ENCODE assay signal across 9 mouse cellular contexts in the genomic region with DNA sequence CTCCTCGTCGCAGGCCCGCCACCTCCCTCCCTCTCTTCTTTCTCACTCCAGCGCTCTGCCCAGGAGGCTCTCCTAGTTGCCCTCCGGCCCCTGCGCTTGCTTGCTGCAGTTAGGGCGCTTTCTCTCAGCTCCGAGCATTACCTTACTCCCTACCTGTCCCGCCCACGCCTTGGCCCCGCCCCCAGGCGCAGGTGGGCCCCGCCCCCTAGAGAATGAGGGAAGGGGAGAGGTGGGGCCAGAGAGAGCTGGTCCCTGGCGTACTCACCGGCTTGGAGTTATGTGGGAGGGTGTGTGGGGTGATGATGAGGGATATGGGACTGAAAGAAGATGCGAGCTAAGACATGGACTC. TPM values are rescaled to one million over a fixed set of nuclear protein-coding genes. Genes with fewer than 3 reads are reported as not detected.
A peak's percentile ranks its signal among the peaks of the same experiment; 100 is the strongest.
DNase-seq lines count a peak whose midpoint lies in the region; ATAC-seq and TF ChIP-seq lines count a peak whose summit lies in the region.
"Had no signal": no experiment of that assay in that cellular context is flagged by ENCODE, and none has a peak within 500 bp of the region (broad histone marks: within the 10 kb centered on the region; RNA-seq: fewer than 3 reads in every experiment).

No protein-coding gene starts in this region.

- no peaks in the 10 kb centered on the region for H3K27me3 ChIP-seq in ES-Bruce4 (ENCODE audit: control insufficient read depth, insufficient read depth, low read length, poor library complexity, severe bottlenecking)
- peaks cover 53% of the 10 kb centered on the region for H3K27me3 ChIP-seq in forebrain, embryonic 10.5 days (ENCODE audit: poor library complexity, severe bottlenecking)
- H3K27me3 ChIP-seq in liver, embryonic 16.5 days (ENCODE audit: control insufficient read depth, insufficient read depth, low read depth, low read length), result peaks cover 45% of the 10 kb centered on the region

- intact Hi-C loops in gastrocnemius, adult 2 months (cut with DNase I), result no loop called here

- peak overlapping the region; percentile 96 for H3K9ac ChIP-seq in ES-Bruce4 (ENCODE audit: low read depth, poor library complexity, severe bottlenecking)
- no peak overlapping the region for H3K9ac ChIP-seq in liver, embryonic 16.5 days (ENCODE audit: low read depth, low read length)

- TF ChIP-seq POLR2A in ES-Bruce4 (IDR thresholded peaks at IDR 0.05; ENCODE audit: insufficient read depth, low read length), result peak; percentile 63

- peak overlapping the region; percentile 71 for H3K4me2 ChIP-seq in liver, embryonic 16.5 days (ENCODE audit: low read depth, low read length)

- 2% methylated on average over 16 of the region's 16 CpGs for WGBS in forebrain, embryonic 10.5 days
- whole genome bisulfite sequencing in liver, embryonic 16.5 days (ENCODE audit: insufficient replicate concordance), result 2% methylated on average over 15 of the region's 16 CpGs

- no peak overlapping the region; the same call in 1 of the 2 replicates for H3K27ac ChIP-seq in gastrocnemius, adult 2 months
- peak overlapping the region; percentile 52 for H3K27ac ChIP-seq in ES-Bruce4 (ENCODE audit: insufficient read depth, low read length)
- H3K27ac ChIP-seq in forebrain, embryonic 10.5 days, result peak overlapping the region; percentile 79; the same call in 1 of the 2 replicates
- no peak overlapping the region for H3K27ac ChIP-seq in liver, embryonic 16.5 days (ENCODE audit: low read length)

- no peak for ATAC-seq in liver, embryonic 16.5 days (ENCODE audit: low read depth)

- no peaks in the 10 kb centered on the region for H3K4me1 ChIP-seq in ES-Bruce4 (ENCODE audit: control insufficient read depth, insufficient read depth, low read length)
- H3K4me1 ChIP-seq in forebrain, embryonic 10.5 days, result peaks cover 14% of the 10 kb centered on the region
- peaks cover 4% of the 10 kb centered on the region for H3K4me1 ChIP-seq in liver, embryonic 16.5 days (ENCODE audit: control insufficient read depth, low read depth, low read length)

- H3K36me3 ChIP-seq in ES-Bruce4 (ENCODE audit: control insufficient read depth, insufficient read depth, low read length, poor library complexity, severe bottlenecking), result no peaks in the 10 kb centered on the region
- no peaks in the 10 kb centered on the region for H3K36me3 ChIP-seq in forebrain, embryonic 10.5 days (replicated peaks)
- H3K36me3 ChIP-seq in liver, embryonic 16.5 days (ENCODE audit: control insufficient read depth, insufficient read depth), result no peaks in the 10 kb centered on the region

- TF ChIP-seq EP300 in ES-Bruce4 (IDR thresholded peaks at IDR 0.05; ENCODE audit: insufficient read depth, low read depth, low read length), result 0 out of 2 replicates have a peak, but pooled peaks have one; percentile 24

- no peak for DNase-seq in gastrocnemius, adult 2 months
- no peak for DNase-seq in gastrocnemius, adult 18-20 months (ENCODE audit: low spot score)
- no peak for DNase-seq in forebrain, embryonic 10.5 days (ENCODE audit: extremely low spot score, low spot score)
- peak; percentile 88 to 90 for DNase-seq in kidney, adult 8-10 months
- DNase-seq in right cerebral cortex, postnatal 14 days, result peak; percentile 19
- no peak for DNase-seq in c-Kit-positive CD71-positive TER-119-positive erythroid progenitor cells, embryonic 14.5 days (ENCODE audit: low spot score)

- peak overlapping the region; percentile 81 for H3K4me3 ChIP-seq in gastrocnemius, adult 2 months
- peak overlapping the region; percentile 64 for H3K4me3 ChIP-seq in ES-Bruce4 (ENCODE audit: low read depth, low read length)
- H3K4me3 ChIP-seq in forebrain, embryonic 10.5 days, result peak overlapping the region; percentile 81
- peak overlapping the region; percentile 53 for H3K4me3 ChIP-seq in liver, embryonic 16.5 days (ENCODE audit: low read depth, low read length)

- H3K9me3 ChIP-seq in ES-Bruce4 (replicated peaks; ENCODE audit: control insufficient read depth, insufficient read depth, low read length, poor library complexity, severe bottlenecking), result no peaks in the 10 kb centered on the region
- H3K9me3 ChIP-seq in forebrain, embryonic 10.5 days, result no peaks in the 10 kb centered on the region
- H3K9me3 ChIP-seq in liver, embryonic 16.5 days (replicated peaks; ENCODE audit: control insufficient read depth, low read length), result no peaks in the 10 kb centered on the region

- TF ChIP-seq CTCF in gastrocnemius, adult 2 months (IDR thresholded peaks at IDR 0.05), result no peak
- no peak for TF ChIP-seq CTCF in ES-Bruce4 (IDR thresholded peaks at IDR 0.05; ENCODE audit: low read depth, low read length)

RNA-seq across cellular contexts. Expression of gene B4galnt3, which starts 0.4 kb away (rescaled TPM):
- total RNA-seq in gastrocnemius, adult 2 months (2021), result under 1 TPM; 0.78 to 0.89 TPM
- total RNA-seq in gastrocnemius, adult 18-20 months (2021), result 1 to 10 TPM in 1 of 2 experiments, under 1 TPM in 1; 0.98 to 1.1 TPM
- 15.7 and 18.6 TPM in 2 replicates for polyA plus RNA-seq in ES-Bruce4 (2011; ENCODE audit: insufficient read depth, insufficient read length, low read depth, missing spikeins)
- 0.25 and 0.36 TPM in 2 replicates for polyA plus RNA-seq in forebrain, embryonic 10.5 days (2016; fragmentation: Nextera tagmentation; extraction: Ambion mirVana)
- 0.08 and 0.14 TPM in 2 replicates for polyA plus RNA-seq in liver, embryonic 16.5 days (2015; fragmentation: Nextera tagmentation; extraction: Ambion mirVana)

RNA-seq across cellular contexts. Expression of gene D330020A13Rik, which starts 0.6 kb away (rescaled TPM):
- not detected for total RNA-seq in gastrocnemius, adult 2 months (2021)
- total RNA-seq in gastrocnemius, adult 18-20 months (2021), result not detected
- polyA plus RNA-seq in ES-Bruce4 (2011; ENCODE audit: insufficient read depth, insufficient read length, low read depth, missing spikeins), result not detected in 2 replicates
- polyA plus RNA-seq in forebrain, embryonic 10.5 days (2016; fragmentation: Nextera tagmentation; extraction: Ambion mirVana), result not detected in 2 replicates
- not detected in 2 replicates for polyA plus RNA-seq in liver, embryonic 16.5 days (2015; fragmentation: Nextera tagmentation; extraction: Ambion mirVana)
- total RNA-seq: layer of hippocampus, postnatal 14 days had no signal

Comparison
In these comparisons a context has a peak if more than half of its experiments do, and no peak if none do; other contexts are left out.
1. DNase-seq: peak in kidney, adult 8-10 months (2 of 2) and right cerebral cortex, postnatal 14 days (single experiment); none in gastrocnemius, adult 2 months (single experiment), gastrocnemius, adult 18-20 months (single experiment), forebrain, embryonic 10.5 days (single experiment) and c-Kit-positive CD71-positive TER-119-positive erythroid progenitor cells, embryonic 14.5 days (single experiment).
2. H3K27ac ChIP-seq: peak in ES-Bruce4 (single experiment) and forebrain, embryonic 10.5 days (single experiment); none in gastrocnemius, adult 2 months (single experiment) and liver, embryonic 16.5 days (single experiment).
3. RNA of gene B4galnt3, which starts 0.4 kb away (polyA plus RNA-seq): 15.7 to 18.6 TPM in ES-Bruce4; 0.25 to 0.36 TPM in forebrain, embryonic 10.5 days and 0.08 to 0.14 TPM in liver, embryonic 16.5 days; every median in the first group is over 10 times any median in the second.
4. Peak in every context shown above with its lines, with median percentiles within 50 percentile points of each other: H3K4me3 ChIP-seq.